17 mouse cellular contexts compared by ENCODE assay signal in the genomic region with DNA sequence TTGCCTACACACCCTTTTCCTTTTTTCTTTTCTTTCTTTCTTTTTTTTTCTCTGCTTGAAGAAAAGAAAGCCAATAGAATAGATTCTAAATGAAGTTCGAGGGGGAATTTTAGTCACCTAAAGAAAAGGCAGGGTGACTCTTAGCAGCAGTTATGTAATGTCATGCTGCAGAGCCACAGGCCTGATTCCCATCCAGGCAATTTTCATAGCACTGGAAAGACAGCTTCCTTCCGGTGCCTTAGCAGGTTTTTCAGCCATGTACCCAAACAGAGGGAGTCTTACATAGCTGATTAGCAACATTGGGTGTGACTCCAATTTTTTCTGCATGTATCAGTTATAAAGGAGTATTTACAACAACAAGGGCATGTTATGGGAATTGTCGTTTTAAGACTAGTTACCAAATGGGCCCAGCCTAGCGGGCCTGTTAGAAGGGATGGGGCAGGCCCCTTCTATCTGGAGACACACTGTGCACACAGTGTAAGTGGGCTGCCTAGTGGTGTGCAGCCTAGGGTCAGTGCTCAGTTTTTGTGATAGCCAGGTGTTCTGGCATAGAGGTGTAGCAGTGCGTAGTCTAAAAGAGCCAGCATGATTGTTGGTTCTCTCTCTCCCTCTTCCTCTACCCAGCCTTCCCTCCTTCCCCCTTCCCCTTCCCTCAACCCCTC. TPM values are rescaled to one million over a fixed set of nuclear protein-coding genes. Genes with fewer than 3 reads are reported as not detected.
DNase-seq lines count a peak whose midpoint lies in the region; ATAC-seq and TF ChIP-seq lines count a peak whose summit lies in the region.
"Had no signal": no experiment of that assay in that cellular context is flagged by ENCODE, and none has a peak within 500 bp of the region (broad histone marks: within the 10 kb centered on the region; RNA-seq: fewer than 3 reads in every experiment).

No protein-coding gene starts in this region.

- peaks cover 72% of the 10 kb centered on the region for H3K4me1 ChIP-seq in heart, embryonic 13.5 days
- H3K4me1 ChIP-seq in bone marrow, adult 2 months (ENCODE audit: control insufficient read depth, insufficient read depth, low read length) = peaks cover 12% of the 10 kb centered on the region
- no peaks in the 10 kb centered on the region; the same call in 1 of the 2 replicates for H3K4me1 ChIP-seq in midbrain, embryonic 15.5 days

- intact Hi-C loops in heart, postnatal 36 days (cut with DNase I) = no loop called here
- intact Hi-C loops in left cerebral cortex, postnatal 14 days (cut with DNase I) = no loop called here

- peak overlapping the region; percentile 37; the same call in 1 of the 2 replicates for H3K9ac ChIP-seq in heart, embryonic 13.5 days
- H3K9ac ChIP-seq in midbrain, embryonic 15.5 days = no peak overlapping the region
- H3K9ac ChIP-seq: lung, embryonic 14.5 days; neural tube, embryonic 15.5 days; stomach, embryonic 15.5 days had no signal

- H3K9me3 ChIP-seq in heart, embryonic 13.5 days = no peaks in the 10 kb centered on the region
- no peaks in the 10 kb centered on the region for H3K9me3 ChIP-seq in midbrain, embryonic 15.5 days
- H3K9me3 ChIP-seq: neural tube, embryonic 15.5 days; stomach, embryonic 15.5 days had no signal

- H3K27ac ChIP-seq in heart, embryonic 13.5 days (replicated peaks) = 0 out of 2 replicates have a peak overlapping the region, but pooled peaks have one; percentile 51
- peak overlapping the region; percentile 27; the same call in 1 of the 2 replicates for H3K27ac ChIP-seq in bone marrow, adult 2 months (ENCODE audit: control insufficient read depth, insufficient read depth, low read depth, low read length, poor library complexity)
- no peak overlapping the region for H3K27ac ChIP-seq in midbrain, embryonic 15.5 days
- H3K27ac ChIP-seq: neural tube, embryonic 15.5 days; stomach, embryonic 15.5 days had no signal

- DNase-seq in heart, postnatal 36 days = no peak
- DNase-seq in left cerebral cortex, adult 9 months (ENCODE audit: low spot score in 2 of 2) = peak; percentile 55 to 61
- DNase-seq in left cerebral cortex, postnatal 14 days (ENCODE audit: low spot score in 2 of 2) = no peak
- DNase-seq in brain, adult 2 months (ENCODE audit: low read depth, low spot score) = peak; percentile 90
- DNase-seq: adrenal gland, postnatal 25 days; cerebellum, adult 9-11 months; gastrocnemius, postnatal 25 days; kidney, adult 8-10 months; kidney, postnatal 36 days; lung, embryonic 14.5 days; lung, postnatal 4 days had no signal

- H3K4me3 ChIP-seq in heart, embryonic 13.5 days = no peak overlapping the region
- H3K4me3 ChIP-seq in bone marrow, adult 2 months (replicated peaks; ENCODE audit: control insufficient read depth, low read depth, low read length) = no peak overlapping the region
- no peak overlapping the region for H3K4me3 ChIP-seq in midbrain, embryonic 15.5 days
- H3K4me3 ChIP-seq: neural tube, embryonic 15.5 days; stomach, embryonic 15.5 days had no signal

- H3K4me2 ChIP-seq in heart, embryonic 13.5 days = no peak overlapping the region
- H3K4me2 ChIP-seq in midbrain, embryonic 15.5 days = no peak overlapping the region
- H3K4me2 ChIP-seq: lung, embryonic 14.5 days; midbrain, embryonic 11.5 days; neural tube, embryonic 15.5 days; stomach, embryonic 15.5 days had no signal

- ATAC-seq in heart, embryonic 13.5 days (ENCODE audit: extremely low read depth, insufficient number of reproducible peaks, low FRiP score, low TSS enrichment) = no peak
- ATAC-seq in midbrain, embryonic 15.5 days (replicated peaks) = no peak

- H3K36me3 ChIP-seq in heart, embryonic 13.5 days = peaks cover 24% of the 10 kb centered on the region
- H3K36me3 ChIP-seq in midbrain, embryonic 15.5 days (replicated peaks) = no peaks in the 10 kb centered on the region
- H3K36me3 ChIP-seq: neural tube, embryonic 15.5 days; stomach, embryonic 15.5 days had no signal

- TF ChIP-seq CTCF in bone marrow, adult 2 months (IDR thresholded peaks at IDR 0.05; ENCODE audit: control insufficient read depth, insufficient read depth, low read length) = no peak

- H3K27me3 ChIP-seq in heart, embryonic 13.5 days (replicated peaks) = no peaks in the 10 kb centered on the region
- H3K27me3 ChIP-seq in midbrain, embryonic 15.5 days (replicated peaks) = no peaks in the 10 kb centered on the region
- H3K27me3 ChIP-seq: neural tube, embryonic 15.5 days; stomach, embryonic 15.5 days had no signal

- WGBS in heart, embryonic 13.5 days = 70% methylated on average over 5 of the region's 5 CpGs
- WGBS in bone marrow, adult 2 months = 56% methylated on average over 5 of the region's 5 CpGs
- 93% methylated on average over 5 of the region's 5 CpGs for whole genome bisulfite sequencing in midbrain, embryonic 15.5 days

- TF ChIP-seq POLR2A in bone marrow, adult 2 months (IDR thresholded peaks at IDR 0.05; ENCODE audit: borderline replicate concordance, control insufficient read depth, low read depth, low read length) = no peak

RNA-seq across cellular contexts. Expression of a gene that starts 45.5 kb away (rescaled TPM):
- 233 and 270 TPM in 2 replicates for polyA plus RNA-seq in heart, embryonic 13.5 days (2015; fragmentation: Nextera tagmentation; extraction: Ambion mirVana)
- total RNA-seq in heart, postnatal 36 days (2021) = 100 to 1,000 TPM; 221 to 229 TPM
- 100 to 1,000 TPM; 101 to 114 TPM for total RNA-seq in left cerebral cortex, postnatal 14 days (2021)
- polyA plus RNA-seq in bone marrow, adult 2 months (2011; ENCODE audit: insufficient read depth, insufficient read length, low replicate concordance, missing spikeins) = 109 and 152 TPM in 2 replicates
- polyA plus RNA-seq in midbrain, embryonic 15.5 days (2015; fragmentation: Nextera tagmentation; extraction: Ambion mirVana) = 125 TPM in 2 replicates

RNA-seq across cellular contexts. Expression of a gene that starts 46.3 kb away (rescaled TPM):
- polyA plus RNA-seq in heart, embryonic 13.5 days (2015; fragmentation: Nextera tagmentation; extraction: Ambion mirVana) = 3.6 and 3.7 TPM in 2 replicates
- under 1 TPM; 0.60 to 0.64 TPM for total RNA-seq in heart, postnatal 36 days (2021)
- 1 to 10 TPM in 1 of 2 experiments, under 1 TPM in 1; 0.94 to 2.0 TPM for total RNA-seq in left cerebral cortex, postnatal 14 days (2021)
- polyA plus RNA-seq in bone marrow, adult 2 months (2011; ENCODE audit: insufficient read depth, insufficient read length, low replicate concordance, missing spikeins) = 4.0 and 14.9 TPM in 2 replicates
- 3.9 TPM in 2 replicates for polyA plus RNA-seq in midbrain, embryonic 15.5 days (2015; fragmentation: Nextera tagmentation; extraction: Ambion mirVana)

RNA-seq across cellular contexts. Expression of a gene that starts 58.8 kb away (rescaled TPM):
- 50.1 and 51.8 TPM in 2 replicates for polyA plus RNA-seq in heart, embryonic 13.5 days (2015; fragmentation: Nextera tagmentation; extraction: Ambion mirVana)
- 100 to 1,000 TPM; 316 to 421 TPM for total RNA-seq in heart, postnatal 36 days (2021)
- total RNA-seq in left cerebral cortex, postnatal 14 days (2021) = 100 to 1,000 TPM; 221 to 248 TPM
- 328 and 366 TPM in 2 replicates for polyA plus RNA-seq in bone marrow, adult 2 months (2011; ENCODE audit: insufficient read depth, insufficient read length, low replicate concordance, missing spikeins)
- polyA plus RNA-seq in midbrain, embryonic 15.5 days (2015; fragmentation: Nextera tagmentation; extraction: Ambion mirVana) = 33.0 and 35.9 TPM in 2 replicates

Comparison
In these comparisons a context has a peak if more than half of its experiments do, and no peak if none do; other contexts are left out.
1. DNase-seq: peak in left cerebral cortex, adult 9 months (2 of 2) and brain, adult 2 months (single experiment); none in heart, postnatal 36 days (0 of 2) and left cerebral cortex, postnatal 14 days (0 of 2).